Mouse (Mus musculus) C2C12 (cell line): ENCODE results near the gene Kcnk10.

Source experiments
- CEBPB ChIP-seq: IDR thresholded peaks from one replicate; pipeline ENCODE4 v1.6.1; 2011; ENCODE audit warnings: low read depth, mild to moderate bottlenecking, control low read depth, moderate library complexity
- CTCF ChIP-seq: IDR thresholded peaks from one replicate; pipeline ENCODE4 v1.5.1; 2011; ENCODE audit not compliant: control insufficient read depth, insufficient read depth, insufficient read length
- FOSL1 ChIP-seq: IDR thresholded peaks from one replicate; pipeline ENCODE4 v1.8.0; 2011; ENCODE audit warnings: mild to moderate bottlenecking, low read length; ENCODE audit not compliant: poor library complexity, insufficient read depth, severe bottlenecking
- MYOD1 ChIP-seq: IDR thresholded peaks from one replicate; pipeline ENCODE4 v1.6.1; 2011; ENCODE audit warnings: low read depth; ENCODE audit not compliant: control insufficient read depth, insufficient read length
- MYOG ChIP-seq: IDR thresholded peaks from one replicate; pipeline ENCODE4 v1.6.1; 2011; ENCODE audit not compliant: control insufficient read depth, insufficient read length; ENCODE audit errors: extremely low read depth

GRCm38 (mm10) chr12:98481048-98481447, 97.1 kb downstream of the Kcnk10 start:
- TF ChIP-seq CTCF (no peak), FOSL1 (no peak), MYOG (no peak), MYOD1 (no peak), CEBPB (no peak)
